Mouse (Mus musculus): ENCODE results near the gene Ncbp2.

Ncbp2 gene

GRCm38 (mm10) chr16:32008529-32009293 is 60.4 kb downstream of the Ncbp2 start:
- intact Hi-C loops (cut with DNase I) = no loop called here

GRCm38 (mm10) chr16:32009913-32010312 is 61.6 kb downstream of the Ncbp2 start:
- intact Hi-C loops (cut with DNase I) = no loop called here

GRCm38 (mm10) chr16:32010330-32010729 is 62.0 kb downstream of the Ncbp2 start:
- intact Hi-C loops (cut with DNase I) = no loop called here

Small RNA genes lying within 50 kb of the gene (microRNA-seq; reads per million reads assigned to microRNA genes)
- gene Gm26269 = 0 reads per million in 2 experiments

All from adrenal gland (tissue).